Mouse (Mus musculus): Measurements from ENCODE around the gene Atrnl1.

DNA sequence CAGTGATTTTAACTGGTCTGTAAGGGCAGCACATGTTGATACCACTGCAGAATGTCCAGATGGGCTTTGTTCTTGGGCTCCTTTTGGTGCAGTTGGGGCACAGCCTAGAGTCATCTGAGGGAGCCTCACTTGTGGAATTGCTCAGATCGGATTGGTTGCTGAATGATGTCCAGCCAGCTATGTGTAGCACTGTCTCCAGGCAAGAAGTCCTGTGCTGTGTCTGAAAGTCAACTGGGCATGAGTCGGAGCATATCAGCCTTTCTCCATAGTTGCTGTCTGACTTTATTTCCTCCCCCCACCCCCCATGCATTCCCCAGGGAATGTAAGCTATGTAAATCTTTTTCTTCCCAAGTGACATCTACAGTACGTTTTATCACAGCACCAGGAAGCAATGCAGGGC is 278.9 kb downstream of the Atrnl1 start:
- TF ChIP-seq CTCF (IDR thresholded peaks at IDR 0.05; ENCODE audit: low read depth, low read length) (no peak), EP300 (IDR thresholded peaks at IDR 0.05; ENCODE audit: insufficient read depth, low read depth, low read length) (no peak), POLR2A (IDR thresholded peaks at IDR 0.05; ENCODE audit: insufficient read depth, low read length) (no peak)
